Mouse (Mus musculus): ENCODE data around the gene 2900026A02Rik. TPM values are rescaled to one million over a fixed set of nuclear protein-coding genes. Genes with fewer than 3 reads are reported as not detected.
A peak's percentile ranks its signal among the peaks of the same experiment; 100 is the strongest.

2900026A02Rik gene
- polyA plus RNA-seq, 1 experiment, result 16.6 TPM

GRCm38 (mm10) chr5:113145171-113145570 is 75.9 kb downstream of the 2900026A02Rik start:
- Histone ChIP-seq H3K4me3 (no peak overlapping the region), H3K79me2 (ENCODE audit: control insufficient read depth, insufficient read depth) (no peaks in the 10 kb centered on the region), H3K4me2 (ENCODE audit: low read depth) (no peak overlapping the region), H3K27me3 (ENCODE audit: control insufficient read depth, insufficient read depth, insufficient read length) (no peaks in the 10 kb centered on the region), H3ac (ENCODE audit: control insufficient read depth, insufficient read length) (no peak overlapping the region), H3K36me3 (ENCODE audit: control insufficient read depth, insufficient read depth) (no peaks in the 10 kb centered on the region)
- TF ChIP-seq REST (IDR thresholded peaks at IDR 0.05; ENCODE audit: insufficient read depth, insufficient read length) (no peak), E2F4 (IDR thresholded peaks at IDR 0.05; ENCODE audit: insufficient read depth) (no peak), MAX (IDR thresholded peaks at IDR 0.05; ENCODE audit: low read depth) (no peak), MYOG (IDR thresholded peaks at IDR 0.05; ENCODE audit: control insufficient read depth in 1 of 3, insufficient read depth in 1 of 3, insufficient read length in 2 of 3, low read depth in 2 of 3) (no peak), SRF (IDR thresholded peaks at IDR 0.05; ENCODE audit: control insufficient read depth, insufficient read length, low read depth) (no peak), CEBPB (IDR thresholded peaks at IDR 0.05; ENCODE audit: insufficient read depth, poor library complexity, severe bottlenecking) (no peak), MYOD1 (IDR thresholded peaks at IDR 0.05; ENCODE audit: control insufficient read depth in 1 of 3, insufficient read length in 2 of 3, low read depth in 2 of 3) (no peak), POLR2AphosphoS2 (IDR thresholded peaks at IDR 0.05; ENCODE audit: insufficient read length, low read depth) (no peak), TCF12 (IDR thresholded peaks at IDR 0.05; ENCODE audit: insufficient read depth, poor library complexity, severe bottlenecking) (no peak), USF1 (IDR thresholded peaks at IDR 0.05; ENCODE audit: low read depth) (no peak), POLR2A (IDR thresholded peaks at IDR 0.05; ENCODE audit: insufficient read length, low read depth) (no peak), TCF3 (IDR thresholded peaks at IDR 0.05; ENCODE audit: insufficient read length, low read depth) (no peak)

GRCm38 (mm10) chr5:113142486-113142885 is 78.5 kb downstream of the 2900026A02Rik start:
- Histone ChIP-seq H3K4me3 (no peak overlapping the region), H3K4me2 (ENCODE audit: low read depth) (peak overlapping the region; percentile 41), H3K27me3 (ENCODE audit: control insufficient read depth, insufficient read depth, insufficient read length) (no peaks in the 10 kb centered on the region), H3ac (ENCODE audit: control insufficient read depth, insufficient read length) (no peak overlapping the region), H3K79me2 (ENCODE audit: control insufficient read depth, insufficient read depth) (no peaks in the 10 kb centered on the region), H3K36me3 (ENCODE audit: control insufficient read depth, insufficient read depth) (no peaks in the 10 kb centered on the region)
- TF ChIP-seq MAX (IDR thresholded peaks at IDR 0.05; ENCODE audit: low read depth), result no peak
- peak in 1 of 3 experiments; percentile 1 for TF ChIP-seq MYOD1 (IDR thresholded peaks at IDR 0.05; ENCODE audit: control insufficient read depth in 1 of 3, insufficient read length in 2 of 3, low read depth in 2 of 3)

- Histone ChIP-seq H3K79me2 (ENCODE audit: control insufficient read depth, insufficient read depth) (no peaks in the 10 kb centered on the region), H3K27me3 (ENCODE audit: control insufficient read depth, insufficient read depth, insufficient read length) (no peaks in the 10 kb centered on the region), H3ac (ENCODE audit: control insufficient read depth, insufficient read length) (no peak overlapping the region), H3K36me3 (ENCODE audit: control insufficient read depth, insufficient read depth) (no peaks in the 10 kb centered on the region), H3K4me2 (ENCODE audit: low read depth) (no peak overlapping the region), H3K4me3 (no peak overlapping the region)
- TF ChIP-seq TCF12 (IDR thresholded peaks at IDR 0.05; ENCODE audit: insufficient read depth, poor library complexity, severe bottlenecking), result no peak
- TF ChIP-seq MYOG (IDR thresholded peaks at IDR 0.05; ENCODE audit: control insufficient read depth in 1 of 3, insufficient read depth in 1 of 3, insufficient read length in 2 of 3, low read depth in 2 of 3), result no peak
- TF ChIP-seq MYOD1 (IDR thresholded peaks at IDR 0.05; ENCODE audit: control insufficient read depth in 1 of 3, insufficient read length in 2 of 3, low read depth in 2 of 3), result no peak
- no peak for TF ChIP-seq REST (IDR thresholded peaks at IDR 0.05; ENCODE audit: insufficient read depth, insufficient read length)
- TF ChIP-seq POLR2A (IDR thresholded peaks at IDR 0.05; ENCODE audit: insufficient read length, low read depth), result no peak
- TF ChIP-seq TCF3 (IDR thresholded peaks at IDR 0.05; ENCODE audit: insufficient read length, low read depth), result no peak
- no peak for TF ChIP-seq E2F4 (IDR thresholded peaks at IDR 0.05; ENCODE audit: insufficient read depth)
- TF ChIP-seq SRF (IDR thresholded peaks at IDR 0.05; ENCODE audit: control insufficient read depth, insufficient read length, low read depth), result no peak
- no peak for TF ChIP-seq CEBPB (IDR thresholded peaks at IDR 0.05; ENCODE audit: insufficient read depth, poor library complexity, severe bottlenecking)
- TF ChIP-seq USF1 (IDR thresholded peaks at IDR 0.05; ENCODE audit: low read depth), result no peak
- no peak for TF ChIP-seq POLR2AphosphoS2 (IDR thresholded peaks at IDR 0.05; ENCODE audit: insufficient read length, low read depth)
- TF ChIP-seq MAX (IDR thresholded peaks at IDR 0.05; ENCODE audit: low read depth), result no peak
These were observed 79.0 kb downstream of the 2900026A02Rik start for GRCm38 (mm10) chr5:113142018-113142417.

- Histone ChIP-seq H3K79me2 (ENCODE audit: control insufficient read depth, insufficient read depth) (no peaks in the 10 kb centered on the region), H3K4me2 (ENCODE audit: low read depth) (no peak overlapping the region), H3K4me3 (no peak overlapping the region), H3K27me3 (ENCODE audit: control insufficient read depth, insufficient read depth, insufficient read length) (no peaks in the 10 kb centered on the region), H3K36me3 (ENCODE audit: control insufficient read depth, insufficient read depth) (no peaks in the 10 kb centered on the region), H3ac (ENCODE audit: control insufficient read depth, insufficient read length) (no peak overlapping the region)
- TF ChIP-seq MYOD1 (IDR thresholded peaks at IDR 0.05; ENCODE audit: control insufficient read depth in 1 of 3, insufficient read length in 2 of 3, low read depth in 2 of 3), result no peak
- no peak for TF ChIP-seq MYOG (IDR thresholded peaks at IDR 0.05; ENCODE audit: control insufficient read depth in 1 of 3, insufficient read depth in 1 of 3, insufficient read length in 2 of 3, low read depth in 2 of 3)
- no peak for TF ChIP-seq CEBPB (IDR thresholded peaks at IDR 0.05; ENCODE audit: insufficient read depth, poor library complexity, severe bottlenecking)
- TF ChIP-seq POLR2AphosphoS2 (IDR thresholded peaks at IDR 0.05; ENCODE audit: insufficient read length, low read depth), result no peak
- TF ChIP-seq MAX (IDR thresholded peaks at IDR 0.05; ENCODE audit: low read depth), result no peak
- TF ChIP-seq POLR2A (IDR thresholded peaks at IDR 0.05; ENCODE audit: insufficient read length, low read depth), result no peak
- TF ChIP-seq USF1 (IDR thresholded peaks at IDR 0.05; ENCODE audit: low read depth), result no peak
- no peak for TF ChIP-seq SRF (IDR thresholded peaks at IDR 0.05; ENCODE audit: control insufficient read depth, insufficient read length, low read depth)
- no peak for TF ChIP-seq TCF3 (IDR thresholded peaks at IDR 0.05; ENCODE audit: insufficient read length, low read depth)
- no peak for TF ChIP-seq REST (IDR thresholded peaks at IDR 0.05; ENCODE audit: insufficient read depth, insufficient read length)
- TF ChIP-seq TCF12 (IDR thresholded peaks at IDR 0.05; ENCODE audit: insufficient read depth, poor library complexity, severe bottlenecking), result no peak
These were observed 80.2 kb downstream of the 2900026A02Rik start for GRCm38 (mm10) chr5:113140872-113141271.

DNA sequence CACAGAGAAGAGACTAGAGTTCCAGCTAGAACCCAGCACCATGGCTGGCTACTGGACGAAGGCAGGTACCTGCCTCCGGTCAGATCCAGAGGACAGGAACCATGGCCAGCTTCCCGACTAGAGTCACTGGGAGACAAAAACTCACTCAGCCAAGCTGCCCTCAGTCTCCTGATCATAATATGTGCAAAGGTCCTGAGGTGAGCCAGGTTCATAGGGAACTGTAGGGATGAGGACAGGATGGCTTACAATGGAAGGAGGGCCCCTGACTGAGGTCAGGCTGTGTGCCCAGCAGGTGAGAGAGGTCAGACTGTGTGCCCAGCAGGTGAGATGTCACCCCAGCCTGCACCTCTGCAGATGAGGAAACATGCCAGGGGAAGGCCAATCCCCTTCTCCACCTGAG is 81.0 kb downstream of the 2900026A02Rik start:
- Histone ChIP-seq H3K4me3 (no peak overlapping the region), H3K79me2 (ENCODE audit: control insufficient read depth, insufficient read depth) (no peaks in the 10 kb centered on the region), H3K4me2 (ENCODE audit: low read depth) (no peak overlapping the region), H3ac (ENCODE audit: control insufficient read depth, insufficient read length) (no peak overlapping the region), H3K27me3 (ENCODE audit: control insufficient read depth, insufficient read depth, insufficient read length) (no peaks in the 10 kb centered on the region), H3K36me3 (ENCODE audit: control insufficient read depth, insufficient read depth) (no peaks in the 10 kb centered on the region)
- TF ChIP-seq USF1 (IDR thresholded peaks at IDR 0.05; ENCODE audit: low read depth) (no peak), POLR2AphosphoS2 (IDR thresholded peaks at IDR 0.05; ENCODE audit: insufficient read length, low read depth) (no peak), REST (IDR thresholded peaks at IDR 0.05; ENCODE audit: insufficient read depth, insufficient read length) (no peak), MYOD1 (IDR thresholded peaks at IDR 0.05; ENCODE audit: control insufficient read depth in 1 of 3, insufficient read length in 2 of 3, low read depth in 2 of 3) (no peak), CEBPB (IDR thresholded peaks at IDR 0.05; ENCODE audit: insufficient read depth, poor library complexity, severe bottlenecking) (no peak), MYOG (IDR thresholded peaks at IDR 0.05; ENCODE audit: control insufficient read depth in 1 of 3, insufficient read depth in 1 of 3, insufficient read length in 2 of 3, low read depth in 2 of 3) (no peak), MAX (IDR thresholded peaks at IDR 0.05; ENCODE audit: low read depth) (no peak), E2F4 (IDR thresholded peaks at IDR 0.05; ENCODE audit: insufficient read depth) (no peak), POLR2A (IDR thresholded peaks at IDR 0.05; ENCODE audit: insufficient read length, low read depth) (no peak), TCF12 (IDR thresholded peaks at IDR 0.05; ENCODE audit: insufficient read depth, poor library complexity, severe bottlenecking) (no peak), TCF3 (IDR thresholded peaks at IDR 0.05; ENCODE audit: insufficient read length, low read depth) (no peak)

Data from myocyte (in vitro differentiated cells).